Mouse (Mus musculus) CD4-positive helper T cell, adult 2 months (primary cell): ENCODE measurements around the gene Ccdc28b.
A peak's percentile ranks its signal among the peaks of the same experiment; 100 is the strongest.

Source experiments
- DNase-seq: peaks from one replicate; pipeline ENCODE4 v3.0.0-alpha.2; 2012; ENCODE audit warnings: low read depth, missing footprints, low spot score

The Ccdc28b gene

GRCm38 (mm10) chr4:129584884-129585608 is 38.7 kb downstream of the Ccdc28b start:
- DNase-seq: peak; percentile 88

- DNase-seq: peak; percentile 39
These were observed 39.4 kb downstream of the Ccdc28b start for GRCm38 (mm10) chr4:129584370-129584769.

GRCm38 (mm10) chr4:129582251-129582650 is 41.5 kb downstream of the Ccdc28b start:
- DNase-seq: no peak

GRCm38 (mm10) chr4:129580347-129580746 is 43.4 kb downstream of the Ccdc28b start:
- DNase-seq: peak; percentile 78

GRCm38 (mm10) chr4:129578466-129578865 is 45.3 kb downstream of the Ccdc28b start, which contains the start of gene Fam167b:
Gene Fam167b, minus strand, starts transcription at chr4:129578549.
- no peak for DNase-seq

GRCm38 (mm10) chr4:129577688-129578087 is 46.1 kb downstream of the Ccdc28b start:
- no peak for DNase-seq

- DNase-seq: peak; percentile 74
These were observed 46.8 kb downstream of the Ccdc28b start for GRCm38 (mm10) chr4:129576863-129577491.

GRCm38 (mm10) chr4:129575171-129575844 is 48.4 kb downstream of the Ccdc28b start:
- peak; percentile 97 for DNase-seq

GRCm38 (mm10) chr4:129573430-129573829 is 50.3 kb downstream of the Ccdc28b start, which contains the start of gene Lck:
Gene Lck, minus strand, starts transcription at chr4:129573641.
- DNase-seq: peak; percentile 90

- DNase-seq: no peak
These were observed 50.7 kb downstream of the Ccdc28b start for GRCm38 (mm10) chr4:129573093-129573370.

GRCm38 (mm10) chr4:129572236-129573092 is 51.3 kb downstream of the Ccdc28b start:
- DNase-seq: peak; percentile 85

GRCm38 (mm10) chr4:129571551-129572084 is 52.1 kb downstream of the Ccdc28b start:
- DNase-seq: peak; percentile 84

- DNase-seq: peak; percentile 90
These were observed 53.7 kb downstream of the Ccdc28b start for GRCm38 (mm10) chr4:129570028-129570427.
